ENCODE assay signal across 9 mouse cellular contexts in the genomic region with DNA sequence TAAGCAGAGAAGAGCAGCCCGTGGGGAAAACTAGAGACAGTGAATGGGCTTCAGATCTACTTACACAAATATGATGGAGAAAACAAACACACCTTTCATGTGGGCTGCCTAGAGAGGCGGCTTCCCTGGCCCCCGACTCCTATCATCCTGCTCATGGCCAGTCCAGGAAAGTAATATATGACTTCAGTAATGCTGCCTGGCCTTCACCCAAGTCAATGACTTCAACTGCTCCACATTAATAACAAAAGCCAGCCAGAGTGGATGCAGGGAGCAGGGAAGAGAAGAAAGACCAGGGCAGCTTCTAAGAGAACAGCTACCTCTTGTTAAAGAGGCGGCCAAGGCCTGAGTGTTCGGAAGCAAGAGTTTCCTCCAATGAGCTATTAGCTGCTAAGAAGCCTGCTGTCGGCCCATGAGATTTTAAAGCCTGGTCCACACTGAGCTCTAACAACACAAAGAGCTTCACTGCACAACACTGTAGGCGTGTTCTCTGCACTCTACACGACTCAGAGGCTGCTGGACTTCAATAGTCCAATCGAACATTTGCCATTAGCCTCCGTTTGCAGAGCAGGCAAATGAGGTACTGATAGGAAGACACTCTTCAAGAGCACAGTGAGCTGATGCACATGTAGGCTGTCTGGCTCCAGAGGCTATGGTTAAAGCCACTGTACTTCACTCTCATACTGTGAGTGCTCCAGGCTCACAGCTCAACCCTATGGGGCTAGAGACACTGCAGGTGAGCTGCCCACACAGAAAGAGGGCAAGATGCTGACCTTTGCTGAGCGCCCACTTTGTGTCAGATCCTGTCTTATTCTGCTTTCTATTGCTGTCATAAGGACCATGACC. TPM values are rescaled to one million over a fixed set of nuclear protein-coding genes. Genes with fewer than 3 reads are reported as not detected.
DNase-seq lines count a peak whose midpoint lies in the region; ATAC-seq and TF ChIP-seq lines count a peak whose summit lies in the region.
"Had no signal": no experiment of that assay in that cellular context is flagged by ENCODE, and none has a peak within 500 bp of the region (broad histone marks: within the 10 kb centered on the region; RNA-seq: fewer than 3 reads in every experiment).

No protein-coding gene starts in this region.

- no peak for TF ChIP-seq POLR2A in limb, embryonic 14.5 days (IDR thresholded peaks at IDR 0.05; ENCODE audit: borderline replicate concordance, extremely low read depth, insufficient read depth, insufficient read length)

- H3K27me3 ChIP-seq in forebrain, embryonic 16.5 days (replicated peaks; ENCODE audit: control insufficient read depth, insufficient read depth, low read length): no peaks in the 10 kb centered on the region
- H3K27me3 ChIP-seq in limb, embryonic 14.5 days (ENCODE audit: control insufficient read depth, insufficient read depth, low read length): no peaks in the 10 kb centered on the region

- 44% methylated on average over 11 of the region's 11 CpGs for WGBS in forebrain, embryonic 16.5 days
- 60% methylated on average over 11 of the region's 11 CpGs for WGBS in limb, embryonic 14.5 days

- peak overlapping the region; percentile 52 for H3K27ac ChIP-seq in gastrocnemius, adult 2 months
- H3K27ac ChIP-seq in forebrain, embryonic 16.5 days (ENCODE audit: low read length): 0 out of 2 replicates have a peak overlapping the region, but pooled peaks have one; percentile 17
- H3K27ac ChIP-seq in limb, embryonic 14.5 days (replicated peaks; ENCODE audit: low read depth, low read length): peak overlapping the region; percentile 56

- peak overlapping the region; percentile 25; the same call in 1 of the 2 replicates for H3K4me3 ChIP-seq in gastrocnemius, adult 2 months
- H3K4me3 ChIP-seq in forebrain, embryonic 16.5 days (replicated peaks; ENCODE audit: low read length): no peak overlapping the region
- H3K4me3 ChIP-seq in limb, embryonic 14.5 days (replicated peaks; ENCODE audit: low read length): no peak overlapping the region

- no peak for TF ChIP-seq CTCF in gastrocnemius, adult 2 months (IDR thresholded peaks at IDR 0.05)

- no peak overlapping the region; the same call in 1 of the 2 replicates for H3K4me2 ChIP-seq in forebrain, embryonic 16.5 days (ENCODE audit: low read length)
- peak overlapping the region; percentile 3; the same call in 1 of the 2 replicates for H3K4me2 ChIP-seq in limb, embryonic 14.5 days (replicated peaks; ENCODE audit: low read depth, low read length, severe bottlenecking)

- DNase-seq in gastrocnemius, adult 2 months: peak; percentile 37
- DNase-seq in gastrocnemius, postnatal 36 days: no peak
- peak; percentile 73 for DNase-seq in Muller cell, postnatal 12 days (ENCODE audit: inconsistent ontology term)
- peak; percentile 81 for DNase-seq in limb, embryonic 14.5 days (ENCODE audit: low spot score)
- no peak for DNase-seq in frontal cortex, postnatal 25 days (ENCODE audit: low spot score in 2 of 2)
- DNase-seq in cerebellum, postnatal 4 days (ENCODE audit: low spot score in 2 of 2): no peak
- no peak for DNase-seq in cerebellum, postnatal 36 days

- peak; percentile 59 for ATAC-seq in forebrain, embryonic 16.5 days
- ATAC-seq in limb, embryonic 14.5 days (ENCODE audit: low FRiP score, low read depth): peak; percentile 79
- ATAC-seq: CD4-positive, CD25-positive, alpha-beta regulatory T cell, adult 4 months had no signal

- peaks cover 28% of the 10 kb centered on the region for H3K4me1 ChIP-seq in forebrain, embryonic 16.5 days (replicated peaks; ENCODE audit: control insufficient read depth, insufficient read depth, low read length)
- H3K4me1 ChIP-seq in limb, embryonic 14.5 days (ENCODE audit: control insufficient read depth, insufficient read depth, low read length): peaks cover 28% of the 10 kb centered on the region

- H3K9me3 ChIP-seq in forebrain, embryonic 16.5 days (ENCODE audit: control insufficient read depth, low read length): no peaks in the 10 kb centered on the region
- H3K9me3 ChIP-seq in limb, embryonic 14.5 days (ENCODE audit: control insufficient read depth, low read length): no peaks in the 10 kb centered on the region

- intact Hi-C loops in gastrocnemius, adult 2 months (cut with DNase I): no loop called here
- intact Hi-C loops in gastrocnemius, postnatal 36 days (cut with DNase I): no loop called here

- H3K9ac ChIP-seq in forebrain, embryonic 16.5 days (replicated peaks; ENCODE audit: low read depth, low read length): no peak overlapping the region
- H3K9ac ChIP-seq in limb, embryonic 14.5 days (ENCODE audit: low read depth, low read length, severe bottlenecking): no peak overlapping the region

- H3K36me3 ChIP-seq in forebrain, embryonic 16.5 days (ENCODE audit: control insufficient read depth, insufficient read depth): no peaks in the 10 kb centered on the region
- no peaks in the 10 kb centered on the region for H3K36me3 ChIP-seq in limb, embryonic 14.5 days (ENCODE audit: control insufficient read depth, insufficient read depth, low read length)

RNA-seq across cellular contexts. Expression of a gene that starts 49.4 kb away (rescaled TPM):
- total RNA-seq in gastrocnemius, adult 2 months (2021): 10 to 100 TPM; 11.7 to 14.3 TPM
- 1 to 10 TPM; 8.2 to 9.9 TPM for total RNA-seq in gastrocnemius, postnatal 36 days (2021)
- 10.6 and 11.8 TPM in 2 replicates for polyA plus RNA-seq in forebrain, embryonic 16.5 days (2015; fragmentation: Nextera tagmentation; extraction: Ambion mirVana)
- polyA plus RNA-seq in limb, embryonic 14.5 days (2012; rRNA removed): 44.8 and 56.3 TPM in 2 replicates
- polyA plus RNA-seq in limb, embryonic 14.5 days (2014; fragmentation: Nextera tagmentation; extraction: Ambion mirVana): 41.3 and 47.2 TPM in 2 replicates
- polyA plus RNA-seq: CD4-positive, CD25-positive, alpha-beta regulatory T cell, adult 4 months had no signal

Comparison
In these comparisons a context has a peak if more than half of its experiments do, and no peak if none do; other contexts are left out.
1. DNase-seq: peak in gastrocnemius, adult 2 months (single experiment), Muller cell, postnatal 12 days (single experiment) and limb, embryonic 14.5 days (single experiment); none in gastrocnemius, postnatal 36 days (0 of 2), frontal cortex, postnatal 25 days (0 of 2), cerebellum, postnatal 4 days (0 of 2) and cerebellum, postnatal 36 days (0 of 2).
2. Peak in every context shown above with its lines, with median percentiles within 50 percentile points of each other: H3K27ac ChIP-seq.